Mouse (Mus musculus): ENCODE measurements around the gene Kitl.

DNA sequence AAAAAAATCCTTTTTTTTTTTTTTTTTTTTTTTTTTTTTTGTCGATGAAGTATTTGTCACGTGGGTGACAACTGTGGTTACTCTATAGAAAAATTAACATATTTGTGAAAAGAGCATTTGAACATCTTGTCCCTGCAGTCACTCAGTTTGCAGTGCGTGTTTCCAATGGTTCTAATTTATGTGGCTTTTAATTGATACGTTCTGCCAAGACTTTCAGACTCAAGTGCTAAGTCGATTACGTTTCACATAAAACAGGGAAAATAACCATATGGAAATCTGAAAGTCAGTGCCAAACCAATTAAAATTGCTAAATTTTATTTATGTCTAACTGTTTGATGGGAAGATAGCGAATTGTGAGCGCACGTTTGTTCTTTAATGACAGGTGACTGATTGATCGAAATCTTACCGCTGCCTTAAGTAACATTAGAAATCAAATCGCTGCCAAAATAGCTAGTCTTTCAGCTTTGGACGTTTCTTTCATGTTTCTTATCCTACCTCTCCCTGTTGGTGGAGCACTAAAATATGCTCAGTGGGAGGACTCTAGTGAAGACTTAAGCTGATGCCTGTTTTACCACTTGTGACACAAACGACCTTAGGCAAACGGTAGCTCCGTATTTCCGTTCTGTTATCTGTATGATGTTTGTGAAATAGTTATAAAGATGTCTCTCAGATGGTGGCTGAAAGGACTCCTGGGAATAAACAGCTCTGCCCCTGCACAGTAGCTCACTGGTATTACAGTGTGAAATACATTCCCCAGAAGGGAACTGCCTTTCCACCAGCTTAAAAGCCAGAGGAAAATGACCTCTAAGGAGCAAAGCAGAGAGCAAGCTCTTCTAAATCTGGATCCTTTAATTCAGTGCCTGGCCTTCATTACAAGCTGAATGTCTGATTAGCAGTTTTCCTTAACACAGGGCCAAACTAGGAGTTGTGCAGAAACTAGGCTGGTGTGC is 4.1 kb downstream of the Kitl start:
- TF ChIP-seq CTCF (conservative IDR thresholded peaks at IDR 0.05; ENCODE audit: insufficient read depth, insufficient read length, low read depth, low read length) (no peak), POLR2A (IDR thresholded peaks at IDR 0.05; ENCODE audit: low read depth, low read length) (no peak)

All from kidney, adult 2 months (tissue).